Mouse (Mus musculus): Measurements from ENCODE around the gene Nubpl. TPM values are rescaled to one million over a fixed set of nuclear protein-coding genes. Genes with fewer than 3 reads are reported as not detected.
"Not testable (repeated sequence)": the region's sequence is repeated elsewhere in the genome, so short reads cannot be mapped to it uniquely, and the experiment has no call there.

Gene Nubpl
- 7.0 and 7.6 TPM in 2 replicates for polyA plus RNA-seq (2016; fragmentation: Nextera tagmentation; extraction: Ambion mirVana)

GRCm38 (mm10) chr12:52097650-52098070 lies at the start of gene Nubpl:
TSS of gene Nubpl (plus strand) at chr12:52097737.
- WGBS (ENCODE audit: insufficient replicate concordance), result under 1% methylated on average over 32 of the region's 32 CpGs
- 0 out of 2 replicates have a peak within 1 kb of the TSS, but pooled peaks have one; percentile 48 for H3K27ac ChIP-seq
- peak within 1 kb of the TSS; percentile 76 for H3K4me2 ChIP-seq
- H3K9me3 ChIP-seq (replicated peaks), result no peaks in the 10 kb centered on the region
- no peaks in the 10 kb centered on the region for H3K27me3 ChIP-seq (replicated peaks)
- peak; percentile 93 for ATAC-seq
- peak within 1 kb of the TSS; percentile 88 for H3K4me3 ChIP-seq
- no peaks in the 10 kb centered on the region for H3K36me3 ChIP-seq
- peak within 1 kb of the TSS; percentile 81 for H3K9ac ChIP-seq
- H3K4me1 ChIP-seq, result peaks cover 4% of the 10 kb centered on the region

GRCm38 (mm10) chr12:52049324-52049723 lies 48.2 kb upstream of the Nubpl start:
- no peak overlapping the region for H3K9ac ChIP-seq
- no peak overlapping the region for H3K27ac ChIP-seq
- no peaks in the 10 kb centered on the region for H3K27me3 ChIP-seq (replicated peaks)
- WGBS (ENCODE audit: insufficient replicate concordance), result 18% methylated on average over 2 of the region's 2 CpGs
- no peak overlapping the region for H3K4me2 ChIP-seq
- H3K4me1 ChIP-seq, result peaks cover 3% of the 10 kb centered on the region; the same call in 1 of the 2 replicates
- no peak overlapping the region for H3K4me3 ChIP-seq
- ATAC-seq, result no peak
- no peaks in the 10 kb centered on the region for H3K9me3 ChIP-seq (replicated peaks)
- H3K36me3 ChIP-seq, result no peaks in the 10 kb centered on the region

GRCm38 (mm10) chr12:52079296-52079695 lies 18.2 kb upstream of the Nubpl start:
- not testable (repeated sequence) for H3K27me3 ChIP-seq (replicated peaks); H3K27ac ChIP-seq; H3K4me1 ChIP-seq; H3K4me3 ChIP-seq; H3K4me2 ChIP-seq; H3K9ac ChIP-seq; H3K36me3 ChIP-seq; H3K9me3 ChIP-seq (replicated peaks)
- WGBS (ENCODE audit: insufficient replicate concordance), result 17% methylated on average over 1 of the region's 3 CpGs
- ATAC-seq, result peak; percentile 40; the same call in 1 of the 2 replicates

GRCm38 (mm10) chr12:52097049-52097649 lies 388 bp upstream of the Nubpl start:
- ATAC-seq, result peak; percentile 26; the same call in 1 of the 2 replicates
- 69% methylated on average over 13 of the region's 13 CpGs for WGBS (ENCODE audit: insufficient replicate concordance)
- Histone ChIP-seq H3K36me3 (no peaks in the 10 kb centered on the region), H3K4me1 (peaks cover 4% of the 10 kb centered on the region), H3K9ac (0 out of 2 replicates have a peak overlapping the region, but pooled peaks have one; percentile 81), H3K4me3 (peak overlapping the region; percentile 88), H3K27me3 (replicated peaks) (no peaks in the 10 kb centered on the region), H3K9me3 (replicated peaks) (no peaks in the 10 kb centered on the region), H3K4me2 (peak overlapping the region; percentile 76), H3K27ac (no peak overlapping the region)

- Histone ChIP-seq H3K9ac (no peak overlapping the region), H3K4me1 (no peaks in the 10 kb centered on the region)
- ATAC-seq, result no peak
Observed at GRCm38 (mm10) chr12:52120276-52120675, 22.7 kb downstream of the Nubpl start.

GRCm38 (mm10) chr12:52126407-52126806 lies 28.9 kb downstream of the Nubpl start:
- WGBS (ENCODE audit: insufficient replicate concordance), result 65% methylated on average over 3 of the region's 3 CpGs
- H3K9ac ChIP-seq, result no peak overlapping the region
- no peaks in the 10 kb centered on the region for H3K4me1 ChIP-seq
- no peaks in the 10 kb centered on the region for H3K36me3 ChIP-seq
- ATAC-seq, result no peak
- H3K27me3 ChIP-seq (replicated peaks), result no peaks in the 10 kb centered on the region
- no peak overlapping the region for H3K27ac ChIP-seq
- no peak overlapping the region for H3K4me3 ChIP-seq
- H3K4me2 ChIP-seq, result no peak overlapping the region
- H3K9me3 ChIP-seq (replicated peaks), result no peaks in the 10 kb centered on the region

More at GRCm38 (mm10) chr12:52120276-52120675, 22.7 kb downstream of the Nubpl start:
- Histone ChIP-seq H3K36me3 (no peaks in the 10 kb centered on the region), H3K9me3 (replicated peaks) (no peaks in the 10 kb centered on the region), H3K4me2 (no peak overlapping the region), H3K27ac (no peak overlapping the region), H3K4me3 (no peak overlapping the region), H3K27me3 (replicated peaks) (no peaks in the 10 kb centered on the region)

DNA sequence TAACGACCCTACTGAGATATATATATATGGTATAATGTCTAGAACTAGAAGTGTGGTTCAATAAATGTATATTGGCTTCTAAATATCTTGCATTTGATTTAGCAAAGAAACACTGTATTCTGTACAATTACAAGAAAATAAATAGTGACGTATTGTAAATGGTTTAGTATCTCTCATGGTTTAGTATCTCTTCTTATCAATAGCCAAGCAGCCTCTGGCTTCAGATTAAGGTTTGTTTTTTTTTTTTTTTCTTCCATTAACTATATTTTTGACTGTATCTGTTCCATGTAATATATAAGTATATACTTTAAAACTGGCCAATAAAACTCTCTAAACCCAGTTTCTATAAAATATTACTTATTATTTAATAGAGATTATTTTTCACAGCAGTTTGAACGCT lies 31.5 kb downstream of the Nubpl start:
- 67% methylated on average over 3 of the region's 3 CpGs for WGBS (ENCODE audit: insufficient replicate concordance)

GRCm38 (mm10) chr12:52132256-52132655 lies 34.7 kb downstream of the Nubpl start:
- Histone ChIP-seq H3K27me3 (replicated peaks) (no peaks in the 10 kb centered on the region), H3K9me3 (replicated peaks) (no peaks in the 10 kb centered on the region), H3K4me2 (no peak overlapping the region), H3K36me3 (no peaks in the 10 kb centered on the region), H3K4me3 (no peak overlapping the region), H3K4me1 (no peaks in the 10 kb centered on the region), H3K9ac (no peak overlapping the region), H3K27ac (no peak overlapping the region)
- no peak for ATAC-seq
- WGBS (ENCODE audit: insufficient replicate concordance), result 45% methylated on average over 10 of the region's 10 CpGs

More for the DNA sequence above, 31.5 kb downstream of the Nubpl start:
- no peak overlapping the region for H3K27ac ChIP-seq
- H3K9ac ChIP-seq, result no peak overlapping the region
- no peak overlapping the region for H3K4me3 ChIP-seq
- H3K9me3 ChIP-seq (replicated peaks), result no peaks in the 10 kb centered on the region
- no peak overlapping the region for H3K4me2 ChIP-seq
- H3K36me3 ChIP-seq, result no peaks in the 10 kb centered on the region
- no peaks in the 10 kb centered on the region for H3K27me3 ChIP-seq (replicated peaks)
- H3K4me1 ChIP-seq, result no peaks in the 10 kb centered on the region
- ATAC-seq, result no peak

GRCm38 (mm10) chr12:52138296-52138695 lies 40.8 kb downstream of the Nubpl start:
- H3K4me2 ChIP-seq, result no peak overlapping the region
- ATAC-seq, result no peak
- H3K4me1 ChIP-seq, result no peaks in the 10 kb centered on the region
- H3K27ac ChIP-seq, result no peak overlapping the region
- H3K4me3 ChIP-seq, result no peak overlapping the region
- no peak overlapping the region for H3K9ac ChIP-seq
- no peaks in the 10 kb centered on the region for H3K9me3 ChIP-seq (replicated peaks)
- H3K36me3 ChIP-seq, result no peaks in the 10 kb centered on the region
- H3K27me3 ChIP-seq (replicated peaks), result no peaks in the 10 kb centered on the region
- 85% methylated on average over 4 of the region's 4 CpGs for WGBS (ENCODE audit: insufficient replicate concordance)

GRCm38 (mm10) chr12:52146639-52147038 lies 49.1 kb downstream of the Nubpl start:
- H3K36me3 ChIP-seq, result peaks cover 6% of the 10 kb centered on the region
- peaks cover 6% of the 10 kb centered on the region for H3K4me1 ChIP-seq
- no peaks in the 10 kb centered on the region for H3K9me3 ChIP-seq (replicated peaks)
- 38% methylated on average over 2 of the region's 2 CpGs for WGBS (ENCODE audit: insufficient replicate concordance)
- H3K27me3 ChIP-seq (replicated peaks), result no peaks in the 10 kb centered on the region
- no peak overlapping the region for H3K27ac ChIP-seq
- peak overlapping the region; percentile 15; the same call in 1 of the 2 replicates for H3K4me2 ChIP-seq
- H3K9ac ChIP-seq, result no peak overlapping the region
- peak; percentile 61 for ATAC-seq
- H3K4me3 ChIP-seq, result no peak overlapping the region

DNA sequence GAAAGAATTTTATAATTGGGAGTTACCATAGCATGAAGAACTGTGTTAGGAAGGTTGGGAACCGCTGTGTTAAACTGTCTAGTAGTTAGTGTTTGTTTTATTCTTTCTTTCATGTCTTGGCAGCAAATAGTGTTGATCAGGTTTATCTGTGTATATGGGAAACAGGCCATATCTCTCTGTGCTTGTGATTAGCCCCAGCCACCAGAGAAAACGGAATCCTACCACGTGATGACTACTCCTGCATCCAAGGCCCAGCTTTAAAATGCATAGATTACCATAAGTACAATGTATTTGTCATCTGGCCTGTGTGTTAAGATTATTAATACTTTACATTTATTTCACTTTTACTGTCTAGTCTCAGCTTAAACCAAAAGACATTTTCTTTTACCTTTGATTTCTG lies 51.9 kb downstream of the Nubpl start:
- no peak for ATAC-seq

GRCm38 (mm10) chr12:52152071-52152470 lies 54.5 kb downstream of the Nubpl start:
- no peak overlapping the region for H3K27ac ChIP-seq
- no peaks in the 10 kb centered on the region for H3K36me3 ChIP-seq
- H3K4me2 ChIP-seq, result no peak overlapping the region
- no peaks in the 10 kb centered on the region; the same call in 1 of the 2 replicates for H3K4me1 ChIP-seq
- WGBS (ENCODE audit: insufficient replicate concordance), result 84% methylated on average over 3 of the region's 3 CpGs
- no peak overlapping the region for H3K9ac ChIP-seq
- H3K4me3 ChIP-seq, result no peak overlapping the region
- ATAC-seq, result no peak
- no peaks in the 10 kb centered on the region for H3K9me3 ChIP-seq (replicated peaks)
- no peaks in the 10 kb centered on the region for H3K27me3 ChIP-seq (replicated peaks)

More for the DNA sequence above, 51.9 kb downstream of the Nubpl start:
- H3K4me1 ChIP-seq, result peaks cover 6% of the 10 kb centered on the region
- no peaks in the 10 kb centered on the region for H3K27me3 ChIP-seq (replicated peaks)
- 62% methylated on average over 3 of the region's 3 CpGs for WGBS (ENCODE audit: insufficient replicate concordance)
- no peak overlapping the region for H3K9ac ChIP-seq
- H3K4me3 ChIP-seq, result no peak overlapping the region
- no peaks in the 10 kb centered on the region for H3K36me3 ChIP-seq
- H3K27ac ChIP-seq, result no peak overlapping the region
- H3K4me2 ChIP-seq, result no peak overlapping the region
- no peaks in the 10 kb centered on the region for H3K9me3 ChIP-seq (replicated peaks)

DNA sequence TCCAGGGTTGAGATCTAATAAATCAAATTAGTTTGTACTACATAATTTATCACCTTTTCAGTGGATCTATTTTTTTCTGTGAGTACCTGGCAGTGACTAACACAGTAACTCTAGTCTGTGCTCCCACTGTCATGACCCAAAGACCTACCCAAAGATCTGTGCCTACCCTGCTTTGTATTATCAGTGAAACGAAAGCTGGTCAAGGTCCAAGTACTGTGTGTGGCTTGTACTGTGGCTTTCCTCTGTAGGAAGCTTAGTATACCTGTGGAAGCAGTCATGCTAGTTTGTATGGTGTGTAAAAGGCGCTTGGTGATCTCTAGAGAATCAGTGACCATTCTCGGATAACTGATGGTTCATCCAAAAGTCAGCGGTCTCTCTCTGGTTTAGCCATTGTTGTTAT lies 57.4 kb downstream of the Nubpl start:
- H3K36me3 ChIP-seq, result no peaks in the 10 kb centered on the region
- H3K27me3 ChIP-seq (replicated peaks), result no peaks in the 10 kb centered on the region
- no peak overlapping the region for H3K4me2 ChIP-seq
- H3K4me1 ChIP-seq, result no peaks in the 10 kb centered on the region
- WGBS (ENCODE audit: insufficient replicate concordance), result 72% methylated on average over 4 of the region's 4 CpGs
- H3K9ac ChIP-seq, result no peak overlapping the region
- H3K9me3 ChIP-seq (replicated peaks), result no peaks in the 10 kb centered on the region
- no peak overlapping the region for H3K27ac ChIP-seq
- no peak for ATAC-seq
- H3K4me3 ChIP-seq, result no peak overlapping the region

All from liver, embryonic 12.5 days (tissue).